Mouse (Mus musculus) limb, embryonic 14.5 days (tissue): ENCODE measurements around the gene Vangl2. TPM values are rescaled to one million over a fixed set of nuclear protein-coding genes. Genes with fewer than 3 reads are reported as not detected.

Experiments used
- ATAC-seq: fragments of 200-750 bp; cut with Nextera tagmentation; 2 replicates; pipeline ENCODE4 v1.8.0; 2017; ENCODE audit warnings: low read depth, moderate number of reproducible peaks, moderate TSS enrichment; ENCODE audit not compliant: low FRiP score
- DNase-seq: peaks from one replicate; pipeline ENCODE4 v3.0.0-alpha.2; 2015; ENCODE audit warnings: low spot score
- H3K27ac ChIP-seq: fragments of 300-500 bp; sonication (generic); replicated peaks from 2 replicates; pipeline ENCODE4 v1.5.1; 2014; ENCODE audit warnings: low read depth, mild to moderate bottlenecking, low read length, moderate library complexity, mixed read lengths
- H3K27me3 ChIP-seq: fragments of 300-500 bp; sonication (generic); 2 replicates; pipeline ENCODE4 v1.6.1; 2014; ENCODE audit warnings: low read length, mixed read lengths; ENCODE audit not compliant: control insufficient read depth, insufficient read depth
- H3K36me3 ChIP-seq: fragments of 300-500 bp; sonication (generic); 2 replicates; pipeline ENCODE4 v1.6.1; 2014; ENCODE audit warnings: mild to moderate bottlenecking, low read length, moderate library complexity, mixed read lengths; ENCODE audit not compliant: control insufficient read depth, insufficient read depth
- H3K4me1 ChIP-seq: fragments of 300-500 bp; sonication (generic); 2 replicates; pipeline ENCODE4 v1.6.1; 2014; ENCODE audit warnings: antibody characterized with exemption, low read length, mixed read lengths; ENCODE audit not compliant: control insufficient read depth, insufficient read depth
- H3K4me2 ChIP-seq: fragments of 300-500 bp; sonication (generic); replicated peaks from 2 replicates; pipeline ENCODE4 v1.6.1; 2014; ENCODE audit warnings: low read depth, mild to moderate bottlenecking, low read length, moderate library complexity; ENCODE audit not compliant: severe bottlenecking
- H3K4me3 ChIP-seq: fragments of 300-500 bp; sonication (generic); replicated peaks from 2 replicates; pipeline ENCODE4 v1.5.1; 2014; ENCODE audit warnings: low read length
- H3K9ac ChIP-seq: fragments of 300-500 bp; sonication (generic); 2 replicates; pipeline ENCODE4 v1.6.1; 2014; ENCODE audit warnings: mild to moderate bottlenecking, low read depth, low read length, moderate library complexity; ENCODE audit not compliant: severe bottlenecking
- H3K9me3 ChIP-seq: fragments of 300-500 bp; sonication (generic); 2 replicates; pipeline ENCODE4 v1.6.1; 2016; ENCODE audit warnings: low read length; ENCODE audit not compliant: control insufficient read depth
- POLR2A ChIP-seq: fragments of 200-500 bp; IDR thresholded peaks from 2 replicates; pipeline ENCODE4 v1.8.0; 2012; ENCODE audit warnings: inconsistent platforms, mild to moderate bottlenecking, moderate library complexity, borderline replicate concordance; ENCODE audit not compliant: insufficient read depth, insufficient read length; ENCODE audit errors: extremely low read depth
- WGBS: fragments of 180-500 bp; shearing (Covaris S2); extraction: QIAGEN DNeasy Blood & Tissue Kit; methylation state at CpG from one replicate; pipeline ENCODE4 v1.1.7; 2014; 5-methylcytosine and 5-hydroxymethylcytosine counted together
- polyA plus RNA-seq, 2 experiments: library from polyadenylated mRNA; depleted of rRNA in 1 of 2; stranded (reverse) in 1 of 2; unstranded in 1 of 2; fragments of >200 nt; fragmentation: Nextera tagmentation in 1 of 2; extraction: Ambion mirVana in 1 of 2; gene quantifications; 2 replicates each; pipeline versions ENCODE4 v1.2.1 to v1.2.3; 2012 to 2014

The Vangl2 gene
- polyA plus RNA-seq, 2 experiments, result 15.6 to 29.4 TPM

DNA sequence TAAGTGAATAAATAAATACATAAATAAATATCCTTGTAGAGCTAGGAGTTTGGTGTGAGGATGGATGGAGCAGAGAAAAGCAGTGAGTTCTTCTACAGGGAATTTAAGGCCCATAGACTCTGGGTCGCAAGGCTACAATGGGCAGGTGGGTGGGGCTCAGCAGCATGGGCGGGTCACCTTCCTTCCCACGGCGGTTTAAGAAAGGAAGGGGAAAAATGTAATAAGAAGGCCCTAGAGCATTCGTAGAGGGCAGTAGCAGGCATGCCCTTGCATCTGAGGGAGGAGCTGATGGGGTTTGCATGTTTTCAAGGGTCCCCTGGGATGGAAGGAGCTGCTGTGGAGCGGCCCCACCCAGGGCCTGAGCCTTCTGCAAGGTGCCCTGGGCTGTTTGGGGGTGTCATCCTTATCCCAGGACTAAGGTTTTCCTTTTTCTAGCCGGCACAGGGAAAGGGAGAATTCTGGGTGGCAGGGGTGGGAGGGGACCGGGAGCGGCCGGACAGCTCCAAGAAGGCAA, 24.6 kb upstream of the Vangl2 start:
- WGBS, result 14% methylated on average over 10 of the region's 10 CpGs
- Histone ChIP-seq H3K27me3 (peaks cover 43% of the 10 kb centered on the region), H3K9ac (no peak overlapping the region), H3K4me1 (peaks cover 10% of the 10 kb centered on the region; the same call in 1 of the 2 replicates), H3K4me3 (no peak overlapping the region), H3K36me3 (no peaks in the 10 kb centered on the region), H3K4me2 (no peak overlapping the region), H3K9me3 (no peaks in the 10 kb centered on the region), H3K27ac (no peak overlapping the region)
- ATAC-seq, result no peak
- TF ChIP-seq POLR2A, result no peak
- DNase-seq, result no peak

DNA sequence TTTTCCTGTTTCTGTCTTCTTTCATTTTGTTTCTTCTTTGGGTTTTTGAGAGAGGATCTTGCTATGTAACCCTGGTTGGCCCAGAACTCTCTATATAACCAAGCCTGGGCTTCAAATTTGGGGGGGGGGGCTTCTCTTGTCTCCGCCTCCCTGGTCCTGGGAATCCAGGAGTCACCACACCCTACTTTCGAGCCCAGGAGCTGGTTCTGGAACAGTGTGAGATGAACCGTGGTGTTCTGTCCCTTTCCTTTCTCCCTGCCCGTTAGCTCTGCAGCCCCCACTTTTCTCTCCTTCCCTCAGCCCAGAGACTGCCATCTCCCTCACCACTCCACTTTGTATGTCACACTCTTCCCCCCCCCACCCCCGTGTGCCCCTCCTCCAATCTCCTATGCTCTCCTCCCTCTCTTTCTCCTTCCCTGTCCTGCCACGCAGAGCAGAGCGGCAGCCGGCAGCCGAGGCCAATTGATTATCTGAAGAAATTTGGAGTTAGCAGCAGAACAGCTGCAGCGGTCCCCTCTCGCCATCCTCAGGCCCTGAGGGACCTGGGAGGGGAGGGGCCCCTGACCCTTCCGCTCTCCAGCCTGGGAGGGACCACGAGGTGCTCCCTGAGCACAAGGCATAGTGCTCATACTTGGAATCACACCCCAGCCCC, 21.0 kb upstream of the Vangl2 start:
- H3K27ac ChIP-seq, result no peak overlapping the region
- H3K4me2 ChIP-seq, result no peak overlapping the region
- ATAC-seq, result peak; percentile 50; the same call in 1 of the 2 replicates
- no peak for TF ChIP-seq POLR2A
- 25% methylated on average over 13 of the region's 13 CpGs for whole genome bisulfite sequencing
- no peak overlapping the region for H3K4me3 ChIP-seq
- no peaks in the 10 kb centered on the region for H3K9me3 ChIP-seq
- H3K36me3 ChIP-seq, result no peaks in the 10 kb centered on the region
- H3K4me1 ChIP-seq, result peaks cover 11% of the 10 kb centered on the region
- peaks cover 24% of the 10 kb centered on the region for H3K27me3 ChIP-seq
- DNase-seq, result no peak
- H3K9ac ChIP-seq, result no peak overlapping the region; the same call in 1 of the 2 replicates

DNA sequence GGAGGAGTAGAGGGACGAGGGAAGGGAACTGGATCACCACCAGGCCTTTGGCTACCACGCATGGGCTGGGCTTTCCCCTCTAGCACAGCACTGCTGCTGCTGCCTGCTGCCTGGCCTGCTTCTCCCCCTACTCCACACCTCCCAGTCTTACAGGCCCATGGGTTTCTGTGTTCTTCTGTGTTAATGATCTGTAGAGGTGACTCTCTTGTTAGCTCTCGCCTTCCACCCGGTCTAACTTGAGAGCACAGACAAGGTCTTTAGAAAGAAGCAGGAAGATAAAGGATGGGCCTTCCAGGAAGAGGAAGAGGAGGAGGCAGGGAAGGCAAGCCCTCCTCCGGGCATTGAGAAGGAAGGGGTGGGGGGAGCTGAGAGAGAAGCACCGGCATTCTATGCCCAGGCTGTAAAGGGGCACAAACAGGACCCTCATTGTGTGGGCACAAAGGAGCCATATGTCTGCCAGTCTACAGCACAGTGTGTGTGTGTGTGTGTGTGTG, 20.0 kb upstream of the Vangl2 start:
- peaks cover 14% of the 10 kb centered on the region for H3K27me3 ChIP-seq
- no peak overlapping the region for H3K4me3 ChIP-seq
- DNase-seq, result no peak
- 28% methylated on average over 5 of the region's 6 CpGs for WGBS
- TF ChIP-seq POLR2A, result no peak
- H3K9ac ChIP-seq, result 0 out of 2 replicates have a peak overlapping the region, but pooled peaks have one; percentile 16
- H3K4me1 ChIP-seq, result peaks cover 5% of the 10 kb centered on the region
- H3K36me3 ChIP-seq, result no peaks in the 10 kb centered on the region
- H3K9me3 ChIP-seq, result no peaks in the 10 kb centered on the region
- H3K4me2 ChIP-seq, result 0 out of 2 replicates have a peak overlapping the region, but pooled peaks have one; percentile 13
- peak; percentile 30; the same call in 1 of the 2 replicates for ATAC-seq
- H3K27ac ChIP-seq, result peak overlapping the region; percentile 5; the same call in 1 of the 2 replicates

DNA sequence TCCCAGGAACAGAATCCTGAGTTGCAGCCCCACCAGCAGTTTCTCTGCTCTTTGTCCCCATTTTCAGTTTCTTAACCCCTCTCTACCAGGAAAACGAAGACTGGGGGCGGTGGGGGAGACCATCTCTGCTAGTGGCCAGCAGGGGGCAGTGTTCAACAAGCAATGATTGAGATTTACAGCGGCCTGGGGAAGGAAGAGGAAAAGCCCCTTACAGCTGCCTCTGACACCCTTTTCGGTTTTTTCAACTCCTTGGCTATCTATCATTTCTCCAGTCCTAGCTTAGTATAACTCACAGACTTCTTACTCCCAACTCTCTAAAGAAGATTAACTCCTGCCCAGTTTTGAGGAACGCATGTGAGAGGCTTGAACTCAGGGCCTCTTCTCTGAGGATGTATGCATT, 18.7 kb upstream of the Vangl2 start:
- H3K9me3 ChIP-seq, result no peaks in the 10 kb centered on the region
- peak; percentile 42; the same call in 1 of the 2 replicates for ATAC-seq
- H3K4me2 ChIP-seq, result no peak overlapping the region

DNA sequence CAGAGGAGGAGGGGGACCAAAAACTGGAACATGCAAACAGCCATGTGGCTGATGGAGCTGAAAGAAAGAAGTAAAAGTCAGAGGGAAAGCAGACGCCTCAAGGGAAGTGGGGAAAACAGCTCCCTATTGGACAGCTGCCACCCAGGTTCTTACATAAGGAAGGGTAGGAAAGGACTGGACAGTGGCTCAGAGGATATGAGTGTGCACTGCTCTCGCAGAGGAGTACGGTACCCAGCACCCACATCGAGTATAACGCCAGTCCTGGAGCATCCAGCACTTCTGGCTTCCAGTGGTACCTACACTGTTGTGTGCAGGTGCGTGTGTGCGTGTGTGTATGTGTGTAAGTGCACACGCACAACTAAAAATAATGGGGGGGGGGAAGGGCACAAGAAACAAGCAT, 18.2 kb upstream of the Vangl2 start:
- Histone ChIP-seq H3K27me3 (no peaks in the 10 kb centered on the region), H3K36me3 (no peaks in the 10 kb centered on the region), H3K4me2 (no peak overlapping the region), H3K27ac (no peak overlapping the region), H3K9ac (no peak overlapping the region), H3K4me1 (peaks cover 3% of the 10 kb centered on the region), H3K9me3 (no peaks in the 10 kb centered on the region), H3K4me3 (no peak overlapping the region)
- ATAC-seq, result no peak
- DNase-seq, result no peak
- WGBS, result 67% methylated on average over 8 of the region's 8 CpGs
- TF ChIP-seq POLR2A, result no peak

More for the DNA sequence above, 18.7 kb upstream of the Vangl2 start:
- 11% methylated on average over 5 of the region's 5 CpGs for WGBS
- no peak overlapping the region for H3K4me3 ChIP-seq
- H3K27me3 ChIP-seq, result peaks cover 1% of the 10 kb centered on the region
- no peak for TF ChIP-seq POLR2A
- peak; percentile 89 for DNase-seq
- H3K36me3 ChIP-seq, result no peaks in the 10 kb centered on the region
- no peak overlapping the region for H3K9ac ChIP-seq
- H3K27ac ChIP-seq, result no peak overlapping the region
- H3K4me1 ChIP-seq, result peaks cover 3% of the 10 kb centered on the region
